Mouse (Mus musculus): ENCODE results near the gene Fxyd6. TPM values are rescaled to one million over a fixed set of nuclear protein-coding genes. Genes with fewer than 3 reads are reported as not detected.

The Fxyd6 gene
- polyA plus RNA-seq, 1 experiment from 2014 or later = 559 TPM

DNA sequence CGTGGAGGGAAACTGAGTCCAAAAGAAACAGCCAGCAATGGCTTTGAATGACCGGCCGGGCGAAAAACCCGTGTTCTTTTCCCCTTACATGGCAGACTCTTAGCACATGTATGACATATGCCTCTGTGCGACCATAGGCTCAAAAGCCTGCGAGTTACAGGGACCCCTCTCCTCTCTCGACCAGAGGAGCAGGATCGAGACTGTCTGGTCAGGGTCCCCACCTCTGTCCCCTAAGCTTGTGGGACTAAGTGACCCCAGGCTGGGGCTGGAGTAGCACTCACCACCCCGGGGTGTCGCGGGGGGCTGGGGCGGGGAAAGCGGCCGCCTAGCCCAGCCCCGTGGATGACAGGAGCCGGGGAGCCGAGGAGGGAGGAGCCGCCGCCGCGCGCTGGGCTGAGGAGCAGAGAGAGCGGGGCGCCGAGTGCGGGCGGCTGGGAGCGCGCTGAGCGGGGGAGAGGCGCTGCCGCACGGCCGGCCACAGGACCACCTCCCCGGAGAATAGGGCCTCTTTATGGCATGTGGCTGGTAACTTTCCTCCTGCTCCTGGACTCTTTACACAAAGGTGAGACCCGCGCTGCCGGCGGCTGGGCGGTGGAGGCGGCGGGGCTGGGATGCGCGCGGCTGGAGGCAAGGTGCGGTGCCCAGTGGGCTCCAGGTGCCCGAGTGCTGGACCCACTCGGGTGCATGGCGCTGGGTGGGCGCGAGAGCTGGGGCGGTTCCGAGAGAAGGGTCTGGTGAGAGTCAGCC is 60.1 kb downstream of the Fxyd6 start:
- WGBS = under 1% methylated on average over 54 of the region's 54 CpGs
- peak overlapping the region; percentile 85 for H3K4me3 ChIP-seq (replicated peaks; ENCODE audit: low read length)
- H3K9me3 ChIP-seq (ENCODE audit: control insufficient read depth, low read length) = no peaks in the 10 kb centered on the region
- peaks cover 44% of the 10 kb centered on the region for H3K4me1 ChIP-seq (replicated peaks; ENCODE audit: control insufficient read depth, insufficient read depth, low read length)
- peak; percentile 70 for ATAC-seq
- H3K36me3 ChIP-seq (ENCODE audit: control insufficient read depth, insufficient read depth) = no peaks in the 10 kb centered on the region
- peak overlapping the region; percentile 90 for H3K9ac ChIP-seq (replicated peaks; ENCODE audit: low read depth, low read length)
- H3K27me3 ChIP-seq (replicated peaks; ENCODE audit: control insufficient read depth, insufficient read depth, low read length) = no peaks in the 10 kb centered on the region; the same call in 1 of the 2 replicates
- peak overlapping the region; percentile 79 for H3K4me2 ChIP-seq (ENCODE audit: low read length)
- peak overlapping the region; percentile 96 for H3K27ac ChIP-seq (ENCODE audit: low read length)

DNA sequence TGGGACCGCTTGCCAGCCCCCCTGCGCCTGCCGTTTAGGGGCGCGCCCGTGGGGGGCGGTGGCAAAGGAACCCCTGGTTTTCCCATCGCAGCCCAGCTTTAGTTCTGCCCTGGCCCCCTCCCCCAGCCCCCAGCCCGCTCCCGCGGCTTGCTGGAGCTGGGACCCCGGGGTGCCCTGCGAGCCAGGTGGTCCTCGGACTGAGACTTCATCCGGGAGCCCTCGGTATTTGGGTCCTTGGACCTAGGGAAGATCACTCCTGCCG is 60.6 kb downstream of the Fxyd6 start:
- H3K27ac ChIP-seq (ENCODE audit: low read length) = peak overlapping the region; percentile 96
- H3K4me1 ChIP-seq (replicated peaks; ENCODE audit: control insufficient read depth, insufficient read depth, low read length) = peaks cover 49% of the 10 kb centered on the region
- peak; percentile 4 for ATAC-seq
- H3K27me3 ChIP-seq (replicated peaks; ENCODE audit: control insufficient read depth, insufficient read depth, low read length) = no peaks in the 10 kb centered on the region; the same call in 1 of the 2 replicates
- H3K9me3 ChIP-seq (ENCODE audit: control insufficient read depth, low read length) = no peaks in the 10 kb centered on the region
- WGBS = 0% methylated on average over 15 of the region's 17 CpGs
- peak overlapping the region; percentile 90 for H3K9ac ChIP-seq (replicated peaks; ENCODE audit: low read depth, low read length)
- H3K4me3 ChIP-seq (replicated peaks; ENCODE audit: low read length) = peak overlapping the region; percentile 85
- no peaks in the 10 kb centered on the region for H3K36me3 ChIP-seq (ENCODE audit: control insufficient read depth, insufficient read depth)
- peak overlapping the region; percentile 79 for H3K4me2 ChIP-seq (ENCODE audit: low read length)

DNA sequence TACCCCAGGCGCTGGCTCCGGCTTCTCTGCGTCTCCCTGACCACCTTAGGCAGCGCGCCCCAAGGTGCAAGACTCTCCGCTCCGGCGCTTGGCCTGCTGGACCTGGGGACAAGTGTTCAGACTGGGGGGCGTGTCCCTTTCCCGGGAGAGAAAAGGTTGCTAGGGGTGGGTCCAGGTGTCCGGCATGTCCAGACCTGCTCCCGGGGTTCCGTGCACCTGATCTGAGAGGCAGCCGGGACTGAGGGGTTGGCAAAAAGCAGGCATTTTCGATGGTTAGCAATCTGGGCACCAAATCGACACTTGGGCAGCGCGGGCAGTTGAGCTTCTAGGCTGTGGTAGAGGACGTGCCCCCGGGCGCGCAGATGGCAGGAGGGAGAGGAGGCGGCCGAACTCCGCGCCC is 61.2 kb downstream of the Fxyd6 start:
- peaks cover 54% of the 10 kb centered on the region for H3K4me1 ChIP-seq (replicated peaks; ENCODE audit: control insufficient read depth, insufficient read depth, low read length)
- 1% methylated on average over 26 of the region's 26 CpGs for WGBS
- H3K27ac ChIP-seq (ENCODE audit: low read length) = peak overlapping the region; percentile 96
- no peaks in the 10 kb centered on the region for H3K9me3 ChIP-seq (ENCODE audit: control insufficient read depth, low read length)
- ATAC-seq = no peak
- H3K9ac ChIP-seq (replicated peaks; ENCODE audit: low read depth, low read length) = peak overlapping the region; percentile 90
- peak overlapping the region; percentile 85 for H3K4me3 ChIP-seq (replicated peaks; ENCODE audit: low read length)
- no peaks in the 10 kb centered on the region; the same call in 1 of the 2 replicates for H3K27me3 ChIP-seq (replicated peaks; ENCODE audit: control insufficient read depth, insufficient read depth, low read length)
- no peaks in the 10 kb centered on the region for H3K36me3 ChIP-seq (ENCODE audit: control insufficient read depth, insufficient read depth)
- H3K4me2 ChIP-seq (ENCODE audit: low read length) = peak overlapping the region; percentile 79

DNA sequence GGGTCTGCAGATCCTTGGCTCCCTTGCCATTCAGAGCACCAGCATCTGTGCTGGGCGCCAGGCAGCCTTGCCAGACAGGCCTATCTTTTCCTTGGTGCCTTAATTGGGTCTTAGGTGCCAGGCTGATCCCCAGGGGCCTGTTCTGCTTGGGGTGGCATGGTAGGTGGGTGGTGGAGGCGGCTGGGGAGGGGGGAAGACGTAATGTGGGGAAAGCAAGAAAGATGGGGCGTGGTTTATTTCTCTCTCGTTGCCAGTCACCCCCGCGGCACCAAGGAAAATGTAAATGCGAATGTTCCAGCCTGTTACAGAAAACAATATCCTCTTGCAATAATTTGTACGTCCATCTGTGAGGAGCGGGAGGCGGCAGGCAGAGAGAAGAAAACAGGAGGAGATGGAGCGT is 62.7 kb downstream of the Fxyd6 start:
- Histone ChIP-seq H3K4me1 (replicated peaks; ENCODE audit: control insufficient read depth, insufficient read depth, low read length) (peaks cover 69% of the 10 kb centered on the region), H3K36me3 (ENCODE audit: control insufficient read depth, insufficient read depth) (no peaks in the 10 kb centered on the region), H3K9me3 (ENCODE audit: control insufficient read depth, low read length) (no peaks in the 10 kb centered on the region), H3K9ac (replicated peaks; ENCODE audit: low read depth, low read length) (peak overlapping the region; percentile 90), H3K4me3 (replicated peaks; ENCODE audit: low read length) (peak overlapping the region; percentile 85), H3K27ac (ENCODE audit: low read length) (peak overlapping the region; percentile 96), H3K4me2 (ENCODE audit: low read length) (peak overlapping the region; percentile 79), H3K27me3 (replicated peaks; ENCODE audit: control insufficient read depth, insufficient read depth, low read length) (no peaks in the 10 kb centered on the region; the same call in 1 of the 2 replicates)
- 10% methylated on average over 12 of the region's 12 CpGs for WGBS
- ATAC-seq = peak; percentile 56

DNA sequence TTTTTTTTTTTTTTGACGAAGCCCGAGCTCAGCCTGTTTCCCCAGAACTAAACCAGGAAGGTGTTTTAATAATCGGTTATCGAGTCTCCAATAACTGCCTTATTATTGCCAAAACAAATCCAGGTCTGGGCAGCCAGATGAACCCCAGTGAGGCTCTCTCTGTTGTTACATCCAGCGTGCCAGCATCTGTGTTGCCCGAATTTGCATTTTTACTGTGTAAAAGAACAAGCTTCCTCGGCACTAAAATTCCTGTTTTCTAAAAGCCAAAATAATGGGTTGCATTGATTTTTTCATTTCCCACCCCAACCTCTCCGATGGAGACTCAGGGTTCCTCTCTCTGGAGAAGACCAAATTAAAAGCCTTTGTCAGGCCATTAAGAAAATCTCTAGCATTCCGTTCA is 63.1 kb downstream of the Fxyd6 start:
- Histone ChIP-seq H3K27me3 (replicated peaks; ENCODE audit: control insufficient read depth, insufficient read depth, low read length) (no peaks in the 10 kb centered on the region; the same call in 1 of the 2 replicates), H3K9me3 (ENCODE audit: control insufficient read depth, low read length) (no peaks in the 10 kb centered on the region), H3K9ac (replicated peaks; ENCODE audit: low read depth, low read length) (peak overlapping the region; percentile 90), H3K4me2 (ENCODE audit: low read length) (peak overlapping the region; percentile 79), H3K4me3 (replicated peaks; ENCODE audit: low read length) (peak overlapping the region; percentile 85), H3K4me1 (replicated peaks; ENCODE audit: control insufficient read depth, insufficient read depth, low read length) (peaks cover 69% of the 10 kb centered on the region), H3K27ac (ENCODE audit: low read length) (peak overlapping the region; percentile 96), H3K36me3 (ENCODE audit: control insufficient read depth, insufficient read depth) (no peaks in the 10 kb centered on the region)
- no peak for ATAC-seq
- 10% methylated on average over 9 of the region's 9 CpGs for WGBS

DNA sequence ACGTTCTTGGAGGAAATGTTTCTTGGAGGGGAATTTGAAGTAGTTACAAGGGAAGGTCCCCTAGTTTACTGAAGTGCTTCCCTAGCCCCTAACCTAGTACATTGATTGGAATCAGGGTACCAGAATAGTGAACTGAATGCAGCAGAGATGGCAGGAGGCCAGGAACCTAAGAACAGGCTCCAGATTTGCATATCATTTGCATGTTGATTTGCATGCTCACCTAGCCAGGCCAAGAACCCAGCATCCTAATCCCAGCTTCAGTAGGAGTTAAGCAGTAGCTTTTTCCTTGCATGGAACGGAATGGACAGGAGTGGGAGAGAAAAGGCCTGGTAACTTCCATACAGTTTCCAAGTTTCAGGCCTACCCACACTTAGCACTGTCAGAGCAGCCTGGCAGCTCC is 64.2 kb downstream of the Fxyd6 start:
- peak; percentile 13; the same call in 1 of the 2 replicates for ATAC-seq
- 21% methylated on average over 2 of the region's 2 CpGs for WGBS

DNA sequence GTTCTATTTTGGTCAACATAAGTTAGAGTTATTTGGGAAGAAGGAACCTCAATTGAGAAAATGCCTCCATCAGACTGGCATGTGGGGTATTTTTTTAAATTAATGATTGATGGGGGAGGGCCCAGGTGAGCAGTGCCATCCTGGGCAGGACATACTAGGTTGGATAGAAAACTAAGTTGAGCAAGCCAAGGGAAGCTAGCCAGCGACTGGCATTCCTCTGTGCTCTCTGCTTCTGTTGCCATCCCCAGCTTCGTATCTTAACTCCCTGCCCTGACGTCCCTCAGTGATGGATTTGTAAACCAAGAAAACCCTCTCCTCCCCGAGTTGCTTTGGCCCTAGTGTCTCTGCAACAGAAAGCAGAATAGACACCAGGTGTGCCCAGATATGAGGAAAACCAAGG is 69.0 kb downstream of the Fxyd6 start:
- ATAC-seq = no peak
- WGBS = 70% methylated on average over 4 of the region's 4 CpGs
- Histone ChIP-seq H3K9me3 (ENCODE audit: control insufficient read depth, low read length) (no peaks in the 10 kb centered on the region), H3K4me2 (ENCODE audit: low read length) (no peak overlapping the region), H3K27ac (ENCODE audit: low read length) (no peak overlapping the region), H3K4me1 (replicated peaks; ENCODE audit: control insufficient read depth, insufficient read depth, low read length) (peaks cover 60% of the 10 kb centered on the region), H3K4me3 (replicated peaks; ENCODE audit: low read length) (no peak overlapping the region), H3K36me3 (ENCODE audit: control insufficient read depth, insufficient read depth) (no peaks in the 10 kb centered on the region), H3K27me3 (replicated peaks; ENCODE audit: control insufficient read depth, insufficient read depth, low read length) (no peaks in the 10 kb centered on the region), H3K9ac (replicated peaks; ENCODE audit: low read depth, low read length) (no peak overlapping the region)

More for the DNA sequence above, 64.2 kb downstream of the Fxyd6 start:
- H3K9ac ChIP-seq (replicated peaks; ENCODE audit: low read depth, low read length) = no peak overlapping the region
- peak overlapping the region; percentile 96 for H3K27ac ChIP-seq (ENCODE audit: low read length)
- H3K36me3 ChIP-seq (ENCODE audit: control insufficient read depth, insufficient read depth) = no peaks in the 10 kb centered on the region
- peak overlapping the region; percentile 79 for H3K4me2 ChIP-seq (ENCODE audit: low read length)
- H3K27me3 ChIP-seq (replicated peaks; ENCODE audit: control insufficient read depth, insufficient read depth, low read length) = no peaks in the 10 kb centered on the region; the same call in 1 of the 2 replicates
- peaks cover 71% of the 10 kb centered on the region for H3K4me1 ChIP-seq (replicated peaks; ENCODE audit: control insufficient read depth, insufficient read depth, low read length)
- H3K9me3 ChIP-seq (ENCODE audit: control insufficient read depth, low read length) = no peaks in the 10 kb centered on the region
- H3K4me3 ChIP-seq (replicated peaks; ENCODE audit: low read length) = peak overlapping the region; percentile 85; the same call in 1 of the 2 replicates

DNA sequence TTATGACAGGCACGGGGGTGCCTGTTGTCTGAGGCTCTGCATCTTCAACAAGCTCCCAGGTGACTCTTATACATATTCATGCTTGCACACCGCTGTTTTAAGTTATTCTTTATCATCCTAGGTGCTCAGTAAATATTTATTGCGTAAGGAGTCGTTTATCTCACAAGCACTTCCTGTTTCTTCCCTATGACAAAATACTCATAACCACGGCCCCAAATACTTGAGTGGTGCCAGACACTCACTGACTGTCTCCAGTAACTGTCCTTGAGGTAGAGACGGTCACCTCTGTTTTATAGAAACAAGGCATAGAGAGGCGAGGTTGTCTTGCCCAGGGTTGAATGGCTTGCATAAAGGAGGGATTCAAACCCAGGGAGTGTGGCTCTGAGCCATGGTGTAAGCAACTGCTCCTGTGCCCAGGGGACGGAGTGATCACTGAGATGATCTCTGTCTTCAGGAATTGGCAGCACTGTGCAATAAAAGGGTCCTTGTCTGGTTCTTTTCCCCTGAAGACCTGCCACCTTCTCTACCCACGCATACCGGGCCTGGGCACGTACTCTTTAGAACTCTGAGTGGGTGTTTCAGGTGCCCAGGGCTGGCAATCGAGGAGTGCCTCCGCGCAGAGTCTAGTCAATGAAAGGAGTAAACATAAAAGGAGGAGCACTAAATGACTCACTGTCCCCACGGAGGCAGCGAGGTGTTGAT is 70.2 kb downstream of the Fxyd6 start:
- ATAC-seq = no peak
- H3K4me3 ChIP-seq (replicated peaks; ENCODE audit: low read length) = no peak overlapping the region
- WGBS = 74% methylated on average over 16 of the region's 16 CpGs
- H3K4me1 ChIP-seq (replicated peaks; ENCODE audit: control insufficient read depth, insufficient read depth, low read length) = peaks cover 47% of the 10 kb centered on the region
- no peaks in the 10 kb centered on the region for H3K27me3 ChIP-seq (replicated peaks; ENCODE audit: control insufficient read depth, insufficient read depth, low read length)
- H3K9me3 ChIP-seq (ENCODE audit: control insufficient read depth, low read length) = no peaks in the 10 kb centered on the region
- H3K9ac ChIP-seq (replicated peaks; ENCODE audit: low read depth, low read length) = no peak overlapping the region
- no peak overlapping the region for H3K27ac ChIP-seq (ENCODE audit: low read length)
- H3K36me3 ChIP-seq (ENCODE audit: control insufficient read depth, insufficient read depth) = no peaks in the 10 kb centered on the region
- no peak overlapping the region for H3K4me2 ChIP-seq (ENCODE audit: low read length)

DNA sequence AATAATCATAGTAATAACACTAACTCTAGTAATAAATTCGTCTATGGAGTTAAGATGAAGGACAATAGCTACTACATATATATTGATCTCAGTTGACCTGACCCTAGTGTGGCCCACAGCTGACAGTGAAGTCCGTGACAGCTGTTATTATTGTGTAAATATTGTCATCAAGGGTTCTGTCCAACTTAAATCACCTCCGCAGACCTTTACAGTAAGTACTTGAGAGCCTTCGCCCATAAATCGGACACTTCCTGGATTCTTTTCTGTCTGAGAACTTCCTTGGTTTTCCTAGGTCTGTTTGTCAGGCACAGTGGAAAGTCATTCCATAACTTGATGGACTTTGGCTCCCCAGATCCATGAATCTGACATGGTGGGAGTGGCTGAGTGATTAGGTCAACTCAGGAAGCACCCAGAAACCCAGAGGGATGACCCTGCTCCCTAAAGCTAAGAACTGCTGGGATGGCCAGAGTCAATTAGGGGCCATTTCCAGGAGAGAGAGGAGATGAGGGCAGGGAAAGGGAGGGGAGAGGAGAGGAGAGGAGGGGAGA is 74.3 kb downstream of the Fxyd6 start:
- Histone ChIP-seq H3K4me3 (replicated peaks; ENCODE audit: low read length) (no peak overlapping the region), H3K27me3 (replicated peaks; ENCODE audit: control insufficient read depth, insufficient read depth, low read length) (no peaks in the 10 kb centered on the region), H3K4me1 (replicated peaks; ENCODE audit: control insufficient read depth, insufficient read depth, low read length) (peaks cover 20% of the 10 kb centered on the region), H3K27ac (ENCODE audit: low read length) (no peak overlapping the region), H3K9ac (replicated peaks; ENCODE audit: low read depth, low read length) (no peak overlapping the region), H3K36me3 (ENCODE audit: control insufficient read depth, insufficient read depth) (peaks cover 10% of the 10 kb centered on the region), H3K4me2 (ENCODE audit: low read length) (no peak overlapping the region), H3K9me3 (ENCODE audit: control insufficient read depth, low read length) (no peaks in the 10 kb centered on the region)
- 85% methylated on average over 5 of the region's 5 CpGs for WGBS
- no peak for ATAC-seq

All from forebrain, embryonic 16.5 days (tissue).